Mouse (Mus musculus) kidney, postnatal 10 days (tissue): ENCODE data around the gene Mamstr.

ENCODE experiments used
- DNase-seq: peaks from one replicate; pipeline ENCODE4 v3.0.0; 2021; ENCODE audit warnings: mixed read lengths

Gene Mamstr

GRCm38 (mm10) chr7:45695098-45695497 lies 55.3 kb downstream of the Mamstr start:
- no peak for DNase-seq
